Mouse (Mus musculus) forebrain, embryonic 10.5 days (tissue): ENCODE data around the gene Nol4l. TPM values are rescaled to one million over a fixed set of nuclear protein-coding genes. Genes with fewer than 3 reads are reported as not detected.

Experiments used
- DNase-seq: peaks from one replicate; pipeline ENCODE4 v3.0.0-alpha.2; 2017; ENCODE audit warnings: low spot score; ENCODE audit errors: extremely low spot score
- H3K27ac ChIP-seq: fragments of 300-500 bp; sonication (generic); 2 replicates; pipeline ENCODE4 v1.5.1; 2016; ENCODE audit warnings: mild to moderate bottlenecking
- H3K27me3 ChIP-seq: fragments of 300-500 bp; sonication (generic); 2 replicates; pipeline ENCODE4 v1.6.1; 2016; ENCODE audit warnings: mild to moderate bottlenecking; ENCODE audit not compliant: poor library complexity, severe bottlenecking
- H3K36me3 ChIP-seq: fragments of 300-500 bp; sonication (generic); replicated peaks from 2 replicates; pipeline ENCODE4 v1.6.1; 2016; ENCODE audit warnings: mild to moderate bottlenecking, moderate library complexity
- H3K4me1 ChIP-seq: fragments of 300-500 bp; sonication (generic); 2 replicates; pipeline ENCODE4 v1.6.1; 2016
- H3K4me3 ChIP-seq: fragments of 300-500 bp; sonication (generic); 2 replicates; pipeline ENCODE4 v1.5.1; 2016; ENCODE audit warnings: mild to moderate bottlenecking, moderate library complexity
- H3K9me3 ChIP-seq: fragments of 300-500 bp; sonication (generic); 2 replicates; pipeline ENCODE4 v1.6.1; 2016; ENCODE audit warnings: mild to moderate bottlenecking, moderate library complexity
- WGBS: fragments of 180-500 bp; shearing (Covaris S2); methylation state at CpG from one replicate; pipeline ENCODE4 v1.1.7; 2016; 5-methylcytosine and 5-hydroxymethylcytosine counted together
- polyA plus RNA-seq: library from polyadenylated mRNA; unstranded; fragments of >200 nt; fragmentation: Nextera tagmentation; extraction: Ambion mirVana; gene quantifications from 2 replicates; pipeline ENCODE4 v1.2.1, GENCODE M21; 2016

Nol4l gene
- polyA plus RNA-seq, 1 experiment from 2014 or later = 12.3 TPM

GRCm38 (mm10) chr2:153425124-153425844 is 104.5 kb downstream of the Nol4l start:
- WGBS = 90% methylated on average over 4 of the region's 4 CpGs
- H3K36me3 ChIP-seq = peaks cover 46% of the 10 kb centered on the region
- no peak for DNase-seq
- no peaks in the 10 kb centered on the region for H3K9me3 ChIP-seq
- no peaks in the 10 kb centered on the region for H3K27me3 ChIP-seq
- peak overlapping the region; percentile 82 for H3K27ac ChIP-seq
- H3K4me3 ChIP-seq = no peak overlapping the region
- H3K4me1 ChIP-seq = peaks cover 68% of the 10 kb centered on the region

- peaks cover 46% of the 10 kb centered on the region for H3K36me3 ChIP-seq
- no peaks in the 10 kb centered on the region for H3K27me3 ChIP-seq
- H3K4me3 ChIP-seq = no peak overlapping the region
- peaks cover 68% of the 10 kb centered on the region for H3K4me1 ChIP-seq
- H3K27ac ChIP-seq = peak overlapping the region; percentile 82
- H3K9me3 ChIP-seq = no peaks in the 10 kb centered on the region
- DNase-seq = no peak
- WGBS = 86% methylated on average over 8 of the region's 8 CpGs
Observed at GRCm38 (mm10) chr2:153424557-153424956, 105.2 kb downstream of the Nol4l start.

GRCm38 (mm10) chr2:153423113-153423512 is 106.7 kb downstream of the Nol4l start:
- 91% methylated on average over 3 of the region's 3 CpGs for WGBS
- no peak for DNase-seq
- peak overlapping the region; percentile 48; the same call in 1 of the 2 replicates for H3K27ac ChIP-seq
- H3K9me3 ChIP-seq = no peaks in the 10 kb centered on the region
- H3K4me1 ChIP-seq = peaks cover 69% of the 10 kb centered on the region
- no peaks in the 10 kb centered on the region for H3K27me3 ChIP-seq
- peaks cover 46% of the 10 kb centered on the region for H3K36me3 ChIP-seq
- no peak overlapping the region for H3K4me3 ChIP-seq

- H3K9me3 ChIP-seq = no peaks in the 10 kb centered on the region
- 16% methylated on average over 5 of the region's 5 CpGs for whole genome bisulfite sequencing
- peaks cover 63% of the 10 kb centered on the region for H3K4me1 ChIP-seq
- peak; percentile 49 for DNase-seq
- no peak overlapping the region for H3K4me3 ChIP-seq
- H3K27ac ChIP-seq = peak overlapping the region; percentile 12; the same call in 1 of the 2 replicates
- peaks cover 53% of the 10 kb centered on the region for H3K36me3 ChIP-seq
- H3K27me3 ChIP-seq = no peaks in the 10 kb centered on the region
Observed at GRCm38 (mm10) chr2:153422051-153422450, 107.7 kb downstream of the Nol4l start.

GRCm38 (mm10) chr2:153421233-153421632 is 108.5 kb downstream of the Nol4l start:
- Histone ChIP-seq H3K4me3 (no peak overlapping the region), H3K4me1 (peaks cover 55% of the 10 kb centered on the region), H3K9me3 (no peaks in the 10 kb centered on the region), H3K36me3 (peaks cover 61% of the 10 kb centered on the region), H3K27ac (no peak overlapping the region), H3K27me3 (no peaks in the 10 kb centered on the region)
- no peak for DNase-seq

- 92% methylated on average over 1 of the region's 1 CpGs for WGBS
Observed at GRCm38 (mm10) chr2:153418381-153418780, 111.4 kb downstream of the Nol4l start.

GRCm38 (mm10) chr2:153417841-153418240 is 111.9 kb downstream of the Nol4l start:
- Histone ChIP-seq H3K27ac (no peak overlapping the region), H3K9me3 (no peaks in the 10 kb centered on the region), H3K36me3 (peaks cover 80% of the 10 kb centered on the region), H3K4me1 (peaks cover 24% of the 10 kb centered on the region), H3K27me3 (no peaks in the 10 kb centered on the region), H3K4me3 (no peak overlapping the region)
- WGBS = 96% methylated on average over 12 of the region's 12 CpGs
- DNase-seq = no peak

More at GRCm38 (mm10) chr2:153418381-153418780, 111.4 kb downstream of the Nol4l start:
- H3K27me3 ChIP-seq = no peaks in the 10 kb centered on the region
- H3K27ac ChIP-seq = no peak overlapping the region
- no peak for DNase-seq
- no peak overlapping the region for H3K4me3 ChIP-seq
- peaks cover 29% of the 10 kb centered on the region for H3K4me1 ChIP-seq
- no peaks in the 10 kb centered on the region for H3K9me3 ChIP-seq
- H3K36me3 ChIP-seq = peaks cover 78% of the 10 kb centered on the region

GRCm38 (mm10) chr2:153414607-153415006 is 115.2 kb downstream of the Nol4l start:
- 47% methylated on average over 2 of the region's 2 CpGs for WGBS
- Histone ChIP-seq H3K4me3 (no peak overlapping the region), H3K36me3 (peaks cover 100% of the 10 kb centered on the region), H3K9me3 (no peaks in the 10 kb centered on the region), H3K27ac (no peak overlapping the region), H3K27me3 (no peaks in the 10 kb centered on the region), H3K4me1 (peaks cover 7% of the 10 kb centered on the region)
- DNase-seq = no peak

- peaks cover 100% of the 10 kb centered on the region for H3K36me3 ChIP-seq
- DNase-seq = no peak
- no peaks in the 10 kb centered on the region for H3K4me1 ChIP-seq
- H3K27me3 ChIP-seq = no peaks in the 10 kb centered on the region
- H3K9me3 ChIP-seq = no peaks in the 10 kb centered on the region
- H3K27ac ChIP-seq = no peak overlapping the region
- 71% methylated on average over 6 of the region's 6 CpGs for WGBS
- H3K4me3 ChIP-seq = no peak overlapping the region
Observed at GRCm38 (mm10) chr2:153412563-153412962, 117.2 kb downstream of the Nol4l start.

- peaks cover 98% of the 10 kb centered on the region for H3K36me3 ChIP-seq
- H3K27ac ChIP-seq = no peak overlapping the region
- H3K4me3 ChIP-seq = no peak overlapping the region
- no peaks in the 10 kb centered on the region for H3K4me1 ChIP-seq
- WGBS = 77% methylated on average over 9 of the region's 9 CpGs
- no peaks in the 10 kb centered on the region for H3K27me3 ChIP-seq
- DNase-seq = no peak
- no peaks in the 10 kb centered on the region for H3K9me3 ChIP-seq
Observed at GRCm38 (mm10) chr2:153411557-153411956, 118.2 kb downstream of the Nol4l start.

GRCm38 (mm10) chr2:153408971-153409370 is 120.8 kb downstream of the Nol4l start:
- H3K36me3 ChIP-seq = peaks cover 92% of the 10 kb centered on the region
- no peak overlapping the region for H3K4me3 ChIP-seq
- no peaks in the 10 kb centered on the region for H3K9me3 ChIP-seq
- no peak for DNase-seq
- H3K27me3 ChIP-seq = no peaks in the 10 kb centered on the region
- H3K4me1 ChIP-seq = no peaks in the 10 kb centered on the region
- H3K27ac ChIP-seq = no peak overlapping the region
- WGBS = 85% methylated on average over 3 of the region's 3 CpGs

GRCm38 (mm10) chr2:153406882-153407281 is 122.9 kb downstream of the Nol4l start:
- DNase-seq = no peak
- WGBS = 87% methylated on average over 6 of the region's 6 CpGs
- no peak overlapping the region for H3K4me3 ChIP-seq
- no peaks in the 10 kb centered on the region for H3K4me1 ChIP-seq
- no peaks in the 10 kb centered on the region for H3K9me3 ChIP-seq
- no peak overlapping the region for H3K27ac ChIP-seq
- no peaks in the 10 kb centered on the region for H3K27me3 ChIP-seq
- peaks cover 84% of the 10 kb centered on the region for H3K36me3 ChIP-seq

- H3K27me3 ChIP-seq = no peaks in the 10 kb centered on the region
- no peak for DNase-seq
- no peak overlapping the region for H3K27ac ChIP-seq
- H3K4me1 ChIP-seq = no peaks in the 10 kb centered on the region
- H3K36me3 ChIP-seq = peaks cover 84% of the 10 kb centered on the region
- no peaks in the 10 kb centered on the region for H3K9me3 ChIP-seq
- no peak overlapping the region for H3K4me3 ChIP-seq
- WGBS = 87% methylated on average over 3 of the region's 3 CpGs
Observed at GRCm38 (mm10) chr2:153404882-153405281, 124.9 kb downstream of the Nol4l start.
